Mouse (Mus musculus) heart, adult 18-20 months (tissue): ENCODE measurements around the gene Herc2. TPM values are rescaled to one million over a fixed set of nuclear protein-coding genes. Genes with fewer than 3 reads are reported as not detected.
A peak's percentile ranks its signal among the peaks of the same experiment; 100 is the strongest.

ENCODE experiments used
- DNase-seq, 2 experiments: peaks; one replicate each; pipeline ENCODE4 v3.0.0; 2021 to 2022; ENCODE audit warnings: mixed read lengths in 1 of 2
- total RNA-seq, 2 experiments: library from RNA; stranded (reverse); gene quantifications; 2 replicates each; pipeline ENCODE4 v1.2.3; 2021

The Herc2 gene
- total RNA-seq, 2 experiments from 2014 or later, result 37.6 to 38.2 TPM

DNA sequence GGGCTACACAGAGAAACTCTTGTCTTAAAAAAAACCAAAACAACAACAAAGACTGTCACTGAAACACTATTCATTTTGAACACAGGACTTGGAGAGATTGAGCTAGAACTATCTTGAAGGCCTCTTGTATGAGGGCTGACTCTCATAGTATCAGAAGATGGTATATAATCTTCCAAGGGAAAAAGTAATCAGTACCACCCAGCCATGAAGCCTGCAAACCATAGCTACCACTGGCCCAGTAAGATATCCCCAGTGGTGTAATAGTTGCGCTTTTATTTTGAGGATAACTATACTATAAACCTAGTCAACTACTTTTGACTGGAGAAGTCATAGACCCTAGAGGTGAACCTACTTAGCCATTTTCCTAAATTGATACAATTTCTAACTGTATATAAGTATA is 16.6 kb downstream of the Herc2 start:
- DNase-seq, result no peak

DNA sequence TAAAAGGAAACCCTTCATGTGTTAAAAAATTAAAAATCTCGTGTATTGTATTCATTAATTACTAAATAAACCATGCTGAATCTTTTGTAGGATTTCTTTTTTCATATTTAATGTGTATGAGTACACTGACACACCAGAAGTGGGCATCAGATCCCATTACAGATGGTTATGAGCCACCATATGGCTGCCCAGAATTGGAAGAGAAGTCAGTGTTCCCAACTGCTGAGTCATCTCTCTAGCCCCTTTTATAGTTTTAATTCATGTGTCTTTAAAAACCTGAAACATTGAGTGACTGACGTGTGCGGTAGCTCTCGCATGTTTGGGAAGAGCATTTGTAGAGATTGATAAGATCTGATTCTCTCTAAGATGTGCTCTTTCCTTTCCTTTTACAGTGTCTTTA is 21.7 kb downstream of the Herc2 start:
- DNase-seq, result no peak

DNA sequence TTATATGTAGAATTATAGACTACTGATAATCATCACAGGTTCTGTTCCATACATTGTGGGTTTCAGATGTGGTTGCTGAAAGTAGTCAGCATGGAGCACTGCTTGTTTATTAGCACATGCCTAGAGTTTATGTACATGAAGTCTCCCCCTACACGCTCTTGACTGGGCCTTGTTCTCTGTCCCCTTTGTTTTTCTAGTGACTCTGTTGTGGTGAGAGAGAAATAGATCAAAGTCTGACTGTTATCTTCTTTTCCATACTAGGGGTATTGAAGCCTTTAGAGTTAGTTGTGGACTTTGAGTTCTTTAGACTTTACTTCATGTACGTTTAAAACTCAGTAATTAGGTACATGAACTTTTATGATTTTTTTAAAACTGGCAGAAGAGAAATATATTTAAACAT is 33.0 kb downstream of the Herc2 start:
- no peak for DNase-seq

DNA sequence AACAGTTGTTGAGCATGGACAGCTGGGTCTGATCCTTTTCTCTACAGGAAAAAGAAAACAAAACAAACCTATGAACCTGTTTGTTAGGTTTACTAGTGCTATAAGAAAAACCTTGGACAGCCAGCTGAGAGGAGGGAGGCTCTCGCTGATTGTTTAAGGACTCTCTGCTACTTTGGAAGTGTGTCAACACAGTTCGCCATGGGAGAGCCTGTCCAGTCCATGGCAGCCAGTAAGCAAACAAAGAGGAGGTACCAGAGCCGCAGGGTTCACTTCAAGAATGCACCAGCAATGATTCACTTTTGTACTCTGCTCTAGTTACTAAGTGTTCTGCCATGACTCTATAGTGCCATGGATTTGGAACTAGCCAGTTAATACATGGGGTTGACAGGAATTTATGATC is 39.1 kb downstream of the Herc2 start:
- no peak for DNase-seq

DNA sequence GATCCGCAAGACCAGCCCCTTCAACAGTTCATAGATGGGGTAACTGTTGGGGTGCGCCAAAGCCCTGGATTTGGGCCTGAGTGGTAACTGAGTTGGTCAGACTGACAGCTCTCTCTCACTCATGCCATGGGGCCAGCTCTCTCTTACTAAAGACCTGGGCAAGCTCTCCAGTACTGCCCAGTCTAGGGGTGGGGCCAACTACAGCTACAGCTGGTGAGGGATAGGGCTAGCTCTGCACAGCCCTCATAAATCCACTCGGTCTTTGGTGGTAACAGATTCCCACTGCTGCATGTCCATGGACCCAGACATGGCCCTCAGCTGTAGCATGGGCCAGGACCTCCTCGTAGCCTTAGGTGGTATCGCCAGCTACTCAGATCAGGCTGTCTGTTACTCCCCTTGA is 41.4 kb downstream of the Herc2 start:
- DNase-seq, result no peak

DNA sequence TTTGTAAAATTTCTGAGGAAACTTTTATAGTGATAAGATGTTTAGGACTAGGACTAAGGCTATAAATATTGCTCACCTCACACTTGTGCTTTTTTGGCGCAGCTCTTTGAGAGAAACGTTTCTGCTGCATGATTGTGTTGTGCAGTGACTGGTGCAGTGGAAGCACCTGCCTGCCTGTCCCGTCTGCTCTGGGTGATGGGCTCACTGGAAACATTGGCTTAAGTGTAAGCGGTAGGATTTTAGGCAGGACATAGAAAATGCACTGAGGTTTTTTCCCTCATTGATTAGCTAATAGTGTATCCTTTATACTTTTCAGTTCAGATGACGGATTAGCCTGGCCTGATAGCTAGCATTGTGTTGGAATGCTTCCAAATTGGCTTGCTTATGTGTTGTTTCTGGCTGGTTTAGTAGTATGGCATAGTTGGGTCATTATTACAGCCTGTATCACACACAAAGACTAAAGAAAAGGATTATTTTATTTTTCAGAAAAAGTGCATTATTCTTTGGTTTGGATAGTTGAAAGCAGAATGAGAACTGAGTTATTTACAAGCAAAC is 52.4 kb downstream of the Herc2 start:
- DNase-seq, result peak in 1 of 2 experiments; percentile 8

DNA sequence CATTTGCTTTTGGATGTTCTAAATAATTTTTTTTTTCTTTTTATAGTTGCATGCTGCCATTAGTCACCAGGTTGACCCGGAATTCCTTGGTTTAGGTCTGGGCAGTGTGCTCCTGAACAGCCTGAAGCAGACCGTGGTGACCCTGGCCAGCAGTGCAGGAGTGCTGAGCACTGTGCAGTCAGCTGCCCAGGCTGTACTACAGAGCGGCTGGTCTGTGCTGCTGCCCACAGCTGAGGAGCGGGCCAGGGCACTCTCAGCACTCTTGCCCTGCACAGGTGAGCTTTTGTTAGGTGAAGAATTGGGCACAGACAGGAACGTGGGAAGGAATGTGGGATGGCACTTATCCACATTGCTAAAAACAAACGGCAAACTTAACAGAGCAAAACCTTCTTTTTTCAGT is 63.0 kb downstream of the Herc2 start:
- no peak for DNase-seq

DNA sequence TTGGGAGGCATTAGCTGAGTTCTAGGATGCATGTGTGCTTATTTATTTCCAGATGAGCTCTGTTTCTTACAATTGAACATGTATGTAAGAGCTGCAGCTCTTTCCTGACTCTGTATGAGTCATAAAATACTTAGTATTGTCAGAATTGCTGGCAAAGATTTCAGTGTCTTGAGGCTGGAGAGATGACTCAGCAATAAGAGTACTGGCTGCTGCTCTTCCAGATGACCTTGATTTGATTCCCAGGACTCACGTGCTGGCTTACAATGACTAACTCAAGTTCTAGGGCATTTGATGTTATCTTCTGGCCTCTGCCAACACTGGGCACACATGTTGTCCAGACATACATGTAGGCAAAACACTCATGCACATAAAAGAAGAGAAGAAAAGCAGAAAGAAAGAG is 64.2 kb downstream of the Herc2 start:
- peak; percentile 16 to 20 for DNase-seq

DNA sequence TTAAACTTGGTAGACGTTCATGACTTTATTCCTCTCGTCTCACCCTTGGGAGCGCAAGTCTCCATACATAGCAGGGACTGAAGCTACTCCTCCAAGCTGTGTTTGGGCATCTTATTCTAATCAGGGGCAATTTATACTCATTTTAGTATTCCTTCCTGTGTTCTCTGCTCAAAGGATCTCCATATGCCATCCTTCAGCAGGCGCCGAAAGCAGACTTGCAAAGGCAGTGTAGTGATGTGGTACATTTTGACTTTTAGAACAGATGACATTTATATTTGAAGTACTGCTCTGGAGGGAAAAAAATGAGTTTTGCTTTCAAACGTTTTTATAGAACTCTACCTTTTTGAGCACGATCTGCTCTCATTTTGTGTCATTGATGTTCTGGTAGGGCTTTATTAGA is 71.0 kb downstream of the Herc2 start:
- no peak for DNase-seq

DNA sequence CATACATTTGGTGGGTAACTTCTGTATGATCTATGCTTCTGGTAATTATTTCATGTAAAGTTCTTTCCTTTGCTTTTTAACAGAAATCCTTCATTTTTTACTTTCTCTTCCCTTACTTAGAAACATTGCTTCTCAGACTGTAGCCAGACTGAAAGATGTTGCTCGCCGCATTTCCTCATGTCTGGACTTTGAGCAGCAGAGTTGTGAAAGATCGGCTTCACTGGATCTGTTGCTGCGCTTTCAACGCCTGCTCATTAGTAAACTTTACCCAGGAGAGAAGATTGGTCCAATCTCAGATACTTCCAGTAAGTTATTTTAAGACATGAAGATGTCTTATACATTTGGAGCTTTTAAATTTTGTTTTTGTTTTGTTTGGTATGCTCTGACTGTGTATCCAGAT is 71.4 kb downstream of the Herc2 start:
- DNase-seq, result no peak

DNA sequence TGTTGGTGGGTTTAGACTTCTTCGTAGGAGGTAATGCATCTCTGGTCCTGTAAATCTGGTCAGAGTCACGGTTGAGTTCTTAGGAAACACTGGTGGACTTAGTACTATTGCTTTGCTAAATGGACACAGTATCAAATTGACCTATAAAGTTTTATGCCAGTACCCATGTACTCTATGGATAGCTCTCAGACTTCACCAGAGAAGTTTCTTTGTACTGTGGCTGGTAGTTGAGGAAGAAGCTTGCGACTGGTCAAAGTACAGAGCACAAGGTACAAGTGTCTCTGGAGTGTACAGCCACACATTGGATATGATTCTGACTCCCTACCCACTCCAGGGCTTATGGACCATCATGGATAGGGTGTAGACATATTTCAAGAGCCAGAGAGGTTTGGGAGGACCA is 78.1 kb downstream of the Herc2 start:
- no peak for DNase-seq

DNA sequence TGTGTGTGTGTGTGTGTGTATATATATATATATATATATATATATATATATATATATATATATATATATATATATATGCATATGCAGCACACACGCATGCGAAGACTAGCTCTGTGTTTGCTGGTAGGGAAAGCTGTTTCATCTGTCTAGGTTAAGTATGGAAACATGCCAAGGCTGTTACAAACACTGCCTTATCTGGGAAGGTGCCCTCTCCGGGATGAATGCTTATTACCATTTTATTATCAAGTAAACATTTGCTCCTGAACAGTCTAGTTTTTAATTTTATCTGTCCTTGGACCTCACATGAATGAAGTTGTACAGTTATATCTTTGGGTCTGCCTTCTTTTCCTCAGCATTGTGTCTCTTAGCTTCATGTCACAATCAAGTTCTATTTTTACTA is 79.6 kb downstream of the Herc2 start:
- no peak for DNase-seq

DNA sequence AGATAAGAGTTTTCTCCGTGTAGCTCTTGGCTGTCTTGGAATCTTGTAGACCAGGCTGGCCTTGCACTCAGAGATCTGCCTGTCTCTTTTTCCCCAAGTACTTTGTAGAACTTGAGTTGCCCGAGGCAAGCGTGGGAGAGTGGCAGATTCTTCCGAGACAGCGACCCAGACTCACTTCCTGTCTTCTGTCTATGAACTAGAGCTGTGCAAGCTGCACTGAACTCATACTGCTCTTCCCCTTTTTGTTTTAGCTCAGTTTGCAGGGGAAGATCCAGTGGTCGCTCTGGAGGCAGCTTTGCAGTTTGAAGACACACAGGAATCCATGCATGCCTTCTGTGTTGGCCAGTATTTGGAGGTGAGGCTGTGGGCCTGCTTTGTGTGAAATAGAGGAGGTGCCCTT is 81.6 kb downstream of the Herc2 start:
- no peak for DNase-seq

DNA sequence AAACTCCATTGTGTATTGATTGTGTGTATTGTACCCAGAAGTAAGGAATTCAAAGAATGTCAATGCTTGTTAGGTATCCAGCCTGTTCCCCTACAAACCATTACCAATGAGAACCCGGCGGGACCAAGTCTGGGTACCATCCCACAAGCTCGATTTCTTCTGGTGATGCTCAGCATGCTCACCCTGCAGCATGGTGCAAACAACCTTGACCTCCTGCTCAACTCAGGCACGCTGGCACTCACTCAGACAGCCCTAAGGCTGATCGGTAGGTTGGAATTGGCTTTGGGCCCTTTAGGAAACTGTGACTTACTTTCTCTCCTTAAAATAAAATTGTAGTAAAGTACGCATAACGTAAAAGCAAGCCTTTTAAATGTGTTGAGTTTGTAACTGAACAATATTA is 88.7 kb downstream of the Herc2 start:
- DNase-seq, result no peak

DNA sequence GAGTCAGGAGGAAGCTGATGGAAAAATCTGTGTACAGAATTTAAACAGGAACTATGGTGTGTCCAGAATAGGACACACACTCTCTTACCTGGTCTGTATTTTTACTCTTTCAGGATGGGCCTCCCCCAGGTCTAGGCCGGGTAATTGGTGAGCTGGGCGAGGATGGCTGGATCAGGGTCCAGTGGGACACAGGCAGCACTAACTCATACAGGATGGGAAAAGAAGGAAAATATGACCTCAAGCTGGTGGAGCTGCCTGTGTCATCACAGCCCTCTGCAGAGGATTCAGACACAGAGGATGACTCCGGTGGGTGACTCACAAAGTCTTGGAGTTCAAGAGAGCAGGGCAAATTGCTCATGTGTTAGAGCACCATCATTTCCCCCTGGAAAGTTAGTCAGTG is 96.4 kb downstream of the Herc2 start:
- no peak for DNase-seq

DNA sequence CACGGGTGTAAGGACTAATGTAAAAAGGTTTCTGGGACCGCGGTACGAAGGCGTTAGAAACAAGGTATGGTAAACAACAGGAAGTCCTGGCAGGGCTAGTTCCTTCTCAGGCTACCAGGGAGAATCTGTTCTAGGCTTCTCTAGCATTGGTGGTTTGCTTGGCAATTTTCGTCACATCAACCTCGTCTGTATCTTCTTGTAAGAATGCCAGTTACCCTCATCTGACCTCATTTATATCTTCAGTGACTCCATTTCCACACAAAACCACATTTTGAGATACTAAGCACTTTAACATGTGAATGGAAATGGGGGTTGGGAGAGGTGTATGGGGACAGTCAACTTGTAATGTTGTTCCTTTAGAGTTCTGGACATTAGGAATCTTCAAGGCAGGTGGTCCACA is 98.9 kb downstream of the Herc2 start:
- DNase-seq, result no peak

DNA sequence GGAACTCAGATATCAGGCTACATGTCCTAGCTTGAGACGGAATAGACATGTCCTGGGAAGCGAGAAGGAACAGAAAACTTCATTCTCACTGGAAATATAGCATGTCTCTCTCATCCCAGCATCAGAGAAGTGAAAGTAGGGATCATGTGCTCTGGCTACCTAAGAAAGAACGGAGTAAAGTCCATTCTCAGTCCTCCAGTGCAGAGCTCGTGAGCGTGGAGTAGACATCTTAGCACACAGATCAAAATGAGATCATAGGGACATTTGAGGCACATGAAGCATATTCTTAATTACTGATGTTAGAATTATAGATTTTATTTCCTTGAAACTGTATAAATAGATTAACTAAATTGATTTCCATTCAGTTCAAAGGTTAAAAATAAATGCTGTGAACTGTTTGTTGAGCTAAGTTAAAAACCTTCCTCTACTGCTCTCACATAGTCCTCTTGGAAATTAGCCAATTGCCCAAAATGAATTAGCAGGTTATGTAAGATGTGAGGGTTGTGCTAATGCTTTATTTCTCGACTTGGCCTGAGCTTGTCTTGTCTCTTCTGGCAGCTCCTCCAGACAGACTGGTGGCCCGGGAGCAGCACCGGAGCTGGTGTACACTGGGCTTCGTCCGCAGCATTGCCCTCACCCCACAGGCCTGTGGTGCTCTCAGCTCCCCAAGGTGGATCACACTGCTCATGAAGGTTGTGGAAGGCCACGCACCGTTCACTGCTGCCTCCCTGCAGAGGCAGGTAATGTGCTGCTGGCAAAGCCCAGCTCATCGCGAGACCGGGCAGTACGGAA is 102.1 kb downstream of the Herc2 start:
- no peak for DNase-seq

DNA sequence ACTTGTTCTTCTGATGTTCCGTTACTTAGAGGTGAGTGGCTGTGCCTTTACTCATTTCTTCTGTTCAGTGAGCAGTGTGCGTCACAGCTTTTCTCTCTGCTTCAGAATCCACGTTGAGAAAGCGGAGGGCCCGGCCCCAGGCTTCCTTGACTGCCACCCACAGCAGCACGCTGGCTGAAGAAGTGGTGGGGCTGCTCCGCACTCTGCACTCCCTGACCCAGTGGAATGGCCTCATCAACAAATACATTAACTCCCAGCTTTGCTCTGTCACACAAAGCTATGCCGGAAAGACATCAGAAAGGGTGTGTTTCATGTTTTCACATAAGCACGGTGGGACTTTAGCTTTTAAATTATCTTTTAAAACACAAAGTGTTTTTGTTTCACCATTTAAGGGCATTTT is 103.2 kb downstream of the Herc2 start:
- no peak for DNase-seq

DNA sequence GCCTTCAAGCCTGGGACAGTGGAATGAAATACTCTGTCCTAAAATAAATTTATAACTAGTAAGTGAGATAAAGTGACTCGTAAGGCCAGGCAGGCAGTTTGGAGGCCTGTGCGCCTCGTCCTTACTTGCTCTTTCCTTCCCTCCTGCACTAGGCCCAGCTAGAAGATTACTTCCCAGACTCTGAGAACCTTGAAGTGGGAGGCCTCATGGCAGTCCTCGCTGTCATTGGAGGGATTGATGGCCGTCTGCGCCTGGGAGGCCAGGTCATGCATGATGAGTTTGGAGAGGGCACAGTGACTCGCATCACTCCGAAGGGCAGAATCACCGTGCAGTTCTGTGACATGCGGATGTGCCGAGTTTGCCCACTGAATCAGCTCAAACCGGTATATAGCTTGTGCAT is 103.6 kb downstream of the Herc2 start:
- DNase-seq, result no peak

DNA sequence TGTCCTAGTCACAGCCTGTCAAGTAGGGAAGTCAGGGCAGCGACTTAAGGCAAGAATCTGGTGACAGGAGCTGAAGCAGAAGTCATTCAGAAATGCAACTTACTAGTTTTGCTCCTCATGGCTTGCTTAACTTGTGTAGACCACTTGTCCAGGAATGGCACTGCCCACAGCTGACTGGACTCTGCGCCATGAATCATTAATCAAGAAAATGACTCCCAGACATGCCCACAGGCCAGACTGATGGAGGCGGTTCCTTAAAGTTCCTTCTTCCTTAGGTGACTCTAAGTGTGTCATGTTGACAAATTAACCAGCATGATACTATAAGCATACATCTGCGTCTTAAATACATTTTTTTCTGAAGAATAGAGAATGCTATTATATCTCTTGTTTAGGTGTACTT is 113.3 kb downstream of the Herc2 start:
- no peak for DNase-seq

DNA sequence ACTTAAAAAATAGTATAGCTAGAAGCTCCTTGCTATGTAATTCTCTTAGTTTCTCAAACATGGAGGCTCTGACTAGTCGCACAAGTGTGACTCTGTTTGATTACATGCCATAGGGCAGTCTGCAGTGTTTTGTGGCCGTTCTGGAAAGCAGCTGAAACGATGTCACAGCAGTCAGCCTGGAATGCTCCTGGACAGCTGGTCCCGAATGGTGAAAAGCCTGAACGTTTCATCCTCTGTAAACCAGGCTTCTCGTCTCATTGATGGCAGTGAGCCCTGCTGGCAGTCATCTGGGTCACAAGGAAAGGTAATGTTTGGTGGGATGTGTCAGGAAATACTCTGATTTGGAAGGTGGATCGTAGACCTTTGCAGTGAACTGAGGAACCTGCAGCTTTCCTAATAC is 118.7 kb downstream of the Herc2 start:
- no peak for DNase-seq

DNA sequence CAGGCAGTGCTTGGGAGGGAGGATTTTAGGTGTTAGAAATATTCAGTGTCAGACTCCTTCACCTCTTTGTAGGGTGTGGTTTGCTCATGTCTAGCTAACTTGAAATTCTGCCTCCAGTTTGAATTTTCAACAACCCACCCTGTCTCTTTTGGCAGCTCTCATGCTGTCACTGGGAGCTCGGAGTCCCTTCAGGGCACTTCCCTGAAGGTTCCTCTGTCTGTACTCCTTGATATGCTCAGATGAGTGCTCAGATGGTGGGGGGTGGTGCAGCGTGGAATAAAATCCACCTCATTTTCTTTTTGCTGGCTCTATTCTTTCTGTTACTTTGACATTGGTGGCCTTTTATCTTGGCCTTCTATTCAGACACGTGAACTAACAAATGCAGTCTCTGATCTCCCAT is 127.4 kb downstream of the Herc2 start:
- DNase-seq, result no peak

DNA sequence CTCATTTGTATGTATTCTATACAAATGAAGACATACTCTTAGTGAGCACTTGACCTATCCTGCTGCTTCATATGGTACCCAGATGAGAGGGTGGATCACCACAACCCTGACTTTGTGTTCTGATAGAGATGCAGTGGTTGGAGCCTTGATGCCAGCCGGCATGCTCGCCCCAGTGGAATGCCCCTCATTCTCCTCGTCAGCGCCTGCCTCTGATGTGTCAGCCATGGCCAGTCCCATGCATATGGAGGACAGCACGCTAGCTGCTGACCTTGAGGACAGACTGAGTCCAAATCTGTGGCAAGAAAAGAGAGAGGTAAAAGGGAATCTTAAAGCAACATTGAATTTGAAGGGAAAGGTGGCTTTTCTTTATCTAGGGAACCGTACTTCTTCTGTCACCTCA is 141.0 kb downstream of the Herc2 start:
- no peak for DNase-seq

DNA sequence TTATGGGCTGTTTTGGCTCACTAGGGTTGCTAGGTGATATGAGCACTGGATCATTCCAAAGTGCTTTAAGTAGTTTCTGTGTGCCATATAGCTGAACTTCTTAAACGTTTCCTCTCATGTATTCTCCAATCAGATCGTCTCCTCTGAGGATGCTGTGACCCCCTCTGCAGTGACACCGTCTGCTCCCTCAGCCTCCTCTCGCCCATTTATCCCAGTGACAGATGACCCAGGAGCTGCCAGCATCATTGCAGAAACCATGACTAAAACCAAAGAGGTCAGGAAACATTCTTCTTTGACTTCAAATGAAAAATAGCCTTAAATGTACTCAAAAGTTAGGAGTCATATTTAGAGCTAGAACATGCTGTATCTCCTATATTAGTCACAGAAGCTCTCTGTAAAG is 141.7 kb downstream of the Herc2 start:
- DNase-seq, result no peak
